Mouse (Mus musculus): ENCODE measurements at regions not wholly inside any gene's neighbourhood (a gene's known extent, or its start where the extent isn't known, plus 50 kb on each side); places are given as distances from the start of the nearest gene placed in this dataset.

- no peak for DNase-seq (ENCODE audit: low read depth, low spot score)
Observed at GRCm38 (mm10) chr15:85660528-85661392, 74.0 kb upstream of the Ppara start.

- DNase-seq (ENCODE audit: low read depth, low spot score), result no peak
Observed at GRCm38 (mm10) chr15:85661393-85661690, 73.4 kb upstream of the Ppara start.

GRCm38 (mm10) chr15:85661771-85662170 is 73.0 kb upstream of the Ppara start:
- no peak for DNase-seq (ENCODE audit: low read depth, low spot score)

GRCm38 (mm10) chr15:85662271-85662670 is 72.5 kb upstream of the Ppara start:
- no peak for DNase-seq (ENCODE audit: low read depth, low spot score)

- no peak for DNase-seq (ENCODE audit: low read depth, low spot score)
Observed at GRCm38 (mm10) chr15:85662673-85663072, 72.1 kb upstream of the Ppara start.

- DNase-seq (ENCODE audit: low read depth, low spot score), result peak; percentile 65
Observed at GRCm38 (mm10) chr15:85663757-85664431, 70.9 kb upstream of the Ppara start.

GRCm38 (mm10) chr15:85664432-85664828 is 70.4 kb upstream of the Ppara start:
- DNase-seq (ENCODE audit: low read depth, low spot score), result no peak

- peak; percentile 59 for DNase-seq (ENCODE audit: low read depth, low spot score)
Observed at GRCm38 (mm10) chr15:85665181-85665821, 69.5 kb upstream of the Ppara start.

- DNase-seq (ENCODE audit: low read depth, low spot score), result no peak
Observed at GRCm38 (mm10) chr15:85666496-85666895, 68.3 kb upstream of the Ppara start.

GRCm38 (mm10) chr15:85667381-85667791 is 67.4 kb upstream of the Ppara start:
- peak; percentile 84 for DNase-seq (ENCODE audit: low read depth, low spot score)

- no peak for DNase-seq (ENCODE audit: low read depth, low spot score)
Observed at GRCm38 (mm10) chr15:85667906-85668590, 66.7 kb upstream of the Ppara start.

- DNase-seq (ENCODE audit: low read depth, low spot score), result no peak
Observed at GRCm38 (mm10) chr15:85668871-85669651, 65.7 kb upstream of the Ppara start.

- DNase-seq (ENCODE audit: low read depth, low spot score), result peak; percentile 96
Observed at GRCm38 (mm10) chr15:85669652-85670175, 65.1 kb upstream of the Ppara start.

GRCm38 (mm10) chr15:85670176-85670788 is 64.5 kb upstream of the Ppara start:
- no peak for DNase-seq (ENCODE audit: low read depth, low spot score)

- DNase-seq (ENCODE audit: low read depth, low spot score), result peak; percentile 92
Observed at GRCm38 (mm10) chr15:85670789-85671700, 63.7 kb upstream of the Ppara start.

GRCm38 (mm10) chr15:85671701-85672191 is 63.0 kb upstream of the Ppara start:
- DNase-seq (ENCODE audit: low read depth, low spot score), result peak; percentile 73

- no peak for DNase-seq (ENCODE audit: low read depth, low spot score)
Observed at GRCm38 (mm10) chr15:85672376-85672775, 62.4 kb upstream of the Ppara start.

GRCm38 (mm10) chr15:85672931-85673330 is 61.9 kb upstream of the Ppara start:
- DNase-seq (ENCODE audit: low read depth, low spot score), result no peak

- DNase-seq (ENCODE audit: low read depth, low spot score), result no peak
Observed at GRCm38 (mm10) chr15:85673506-85673905, 61.3 kb upstream of the Ppara start.

Measured in brain, adult 2 months (tissue).